Mouse (Mus musculus): ENCODE measurements at regions not wholly inside any gene's neighbourhood (a gene's known extent, or its start where the extent isn't known, plus 50 kb on each side); places are given as distances from the start of the nearest gene placed in this dataset.
A peak's percentile ranks its signal among the peaks of the same experiment; 100 is the strongest.

DNA sequence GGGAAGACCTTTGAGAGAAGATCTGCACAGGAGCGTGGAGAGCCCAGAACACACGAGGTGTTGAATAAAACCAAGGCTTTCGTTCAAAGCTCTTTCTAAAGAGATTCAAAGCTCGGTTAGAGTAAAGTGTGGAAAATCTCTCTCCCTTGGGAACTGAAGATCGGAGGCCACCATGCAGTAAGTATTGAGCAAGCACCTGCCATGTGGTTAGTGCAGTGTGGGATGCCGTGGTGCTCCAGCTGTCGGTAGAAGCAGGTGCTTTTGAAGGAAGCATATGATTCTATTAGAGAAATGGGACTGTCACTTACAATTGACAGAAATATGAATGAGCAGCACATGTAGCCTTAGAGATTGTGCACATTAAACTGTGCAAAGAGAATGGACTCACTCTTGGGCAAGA lies 108.5 kb upstream of the Dusp10 start:
- intact Hi-C loops (cut with DNase I) = no loop called here
- no peaks in the 10 kb centered on the region for H3K79me2 ChIP-seq (replicated peaks; ENCODE audit: control insufficient read depth, insufficient read depth, low read length)
- H3K9ac ChIP-seq (ENCODE audit: low read depth, low read length) = no peak overlapping the region
- no peaks in the 10 kb centered on the region for H3K27me3 ChIP-seq (ENCODE audit: control insufficient read depth, insufficient read depth, low read length)
- H3K36me3 ChIP-seq (ENCODE audit: control insufficient read depth, insufficient read depth, low read length) = no peaks in the 10 kb centered on the region
- no peak for TF ChIP-seq CTCF (IDR thresholded peaks at IDR 0.05)
- no peak for TF ChIP-seq EP300 (IDR thresholded peaks at IDR 0.05; ENCODE audit: insufficient read depth, low read depth, low read length)
- no peak for TF ChIP-seq POLR2A (IDR thresholded peaks at IDR 0.05; ENCODE audit: insufficient read depth, low read depth, low read length)
- H3K27ac ChIP-seq = peak overlapping the region; percentile 74
- no peak overlapping the region for H3K4me3 ChIP-seq
- H3K4me1 ChIP-seq (ENCODE audit: control insufficient read depth, insufficient read depth, low read length) = peaks cover 8% of the 10 kb centered on the region
- no peak for DNase-seq
- 82% methylated on average over 7 of the region's 7 CpGs for WGBS

DNA sequence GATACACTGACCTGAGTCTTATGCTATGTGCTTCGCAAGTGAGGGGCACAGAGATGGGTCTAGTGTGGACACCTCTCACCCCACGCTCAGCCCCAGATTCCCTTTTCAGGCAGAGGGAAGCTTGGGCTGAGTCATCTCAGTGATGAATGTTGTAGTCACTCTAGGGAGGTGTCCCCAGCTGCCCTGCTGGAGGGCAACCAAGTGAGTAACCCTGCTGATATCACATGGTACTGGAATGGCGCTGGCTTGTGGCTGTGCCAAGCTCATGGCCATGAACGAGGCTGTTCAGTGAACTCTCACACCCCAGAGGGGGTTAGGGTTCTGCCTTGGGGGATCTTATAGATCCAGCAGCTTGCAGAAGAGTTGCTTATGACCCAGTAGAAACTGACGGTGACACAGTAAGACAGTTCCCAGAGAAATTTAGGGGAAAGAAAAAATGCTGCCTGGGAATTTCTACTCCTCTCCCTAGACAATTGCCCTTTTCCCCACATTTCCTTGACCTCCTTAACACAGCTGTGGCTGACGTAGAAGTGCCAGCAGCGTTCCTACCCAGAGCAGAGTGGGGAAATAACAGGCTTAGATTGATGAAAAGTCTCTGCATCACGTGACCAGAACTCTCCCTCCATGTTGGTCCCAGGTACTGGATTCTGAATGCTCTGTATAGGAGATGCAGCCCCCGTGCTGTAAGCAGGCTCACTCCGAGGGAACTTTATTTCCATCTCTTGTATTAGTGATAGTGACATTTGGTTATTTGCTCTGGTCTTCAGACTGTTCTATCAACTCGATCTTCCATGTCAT lies 107.6 kb upstream of the Dusp10 start:
- Histone ChIP-seq H3K79me2 (replicated peaks; ENCODE audit: control insufficient read depth, insufficient read depth, low read length) (no peaks in the 10 kb centered on the region), H3K36me3 (ENCODE audit: control insufficient read depth, insufficient read depth, low read length) (no peaks in the 10 kb centered on the region), H3K9ac (ENCODE audit: low read depth, low read length) (no peak overlapping the region), H3K27ac (peak overlapping the region; percentile 74), H3K4me1 (ENCODE audit: control insufficient read depth, insufficient read depth, low read length) (peaks cover 8% of the 10 kb centered on the region), H3K4me3 (no peak overlapping the region), H3K27me3 (ENCODE audit: control insufficient read depth, insufficient read depth, low read length) (no peaks in the 10 kb centered on the region)
- intact Hi-C loops (cut with DNase I) = no loop called here
- no peak for TF ChIP-seq CTCF (IDR thresholded peaks at IDR 0.05)
- TF ChIP-seq EP300 (IDR thresholded peaks at IDR 0.05; ENCODE audit: insufficient read depth, low read depth, low read length) = peak; percentile 89
- WGBS = 45% methylated on average over 11 of the region's 11 CpGs
- peak; percentile 77 to 86 for DNase-seq

DNA sequence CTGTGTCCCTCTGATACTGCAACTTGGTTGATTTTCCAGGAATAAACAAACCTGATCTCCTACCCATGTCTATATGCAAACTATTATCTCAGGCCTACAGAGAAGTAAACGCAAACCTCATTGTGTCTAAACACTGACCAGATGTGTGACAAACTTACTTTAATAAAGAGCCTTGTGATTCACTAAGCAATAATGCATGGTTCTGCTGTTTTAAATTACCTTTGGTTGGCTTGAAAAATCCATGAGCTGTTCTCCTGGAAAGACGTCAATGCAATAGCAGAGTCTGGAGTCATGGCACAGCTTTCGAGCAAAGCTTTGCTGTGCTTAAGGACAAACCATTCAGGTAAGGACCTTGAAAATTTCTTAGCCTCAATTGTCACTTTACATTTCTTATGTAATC lies 95.4 kb upstream of the Dusp10 start:
- 90% methylated on average over 3 of the region's 3 CpGs for WGBS
- no peaks in the 10 kb centered on the region for H3K27me3 ChIP-seq (ENCODE audit: control insufficient read depth, insufficient read depth, low read length)
- DNase-seq = no peak
- no peak overlapping the region for H3K27ac ChIP-seq
- no peak overlapping the region for H3K4me3 ChIP-seq
- intact Hi-C loops (cut with DNase I) = no loop called here
- no peaks in the 10 kb centered on the region for H3K4me1 ChIP-seq (ENCODE audit: control insufficient read depth, insufficient read depth, low read length)
- H3K36me3 ChIP-seq (ENCODE audit: control insufficient read depth, insufficient read depth, low read length) = no peaks in the 10 kb centered on the region
- no peak for TF ChIP-seq CTCF (IDR thresholded peaks at IDR 0.05)
- no peak for TF ChIP-seq EP300 (IDR thresholded peaks at IDR 0.05; ENCODE audit: insufficient read depth, low read depth, low read length)
- TF ChIP-seq POLR2A (IDR thresholded peaks at IDR 0.05; ENCODE audit: insufficient read depth, low read depth, low read length) = no peak
- H3K79me2 ChIP-seq (replicated peaks; ENCODE audit: control insufficient read depth, insufficient read depth, low read length) = no peaks in the 10 kb centered on the region
- no peak overlapping the region for H3K9ac ChIP-seq (ENCODE audit: low read depth, low read length)

DNA sequence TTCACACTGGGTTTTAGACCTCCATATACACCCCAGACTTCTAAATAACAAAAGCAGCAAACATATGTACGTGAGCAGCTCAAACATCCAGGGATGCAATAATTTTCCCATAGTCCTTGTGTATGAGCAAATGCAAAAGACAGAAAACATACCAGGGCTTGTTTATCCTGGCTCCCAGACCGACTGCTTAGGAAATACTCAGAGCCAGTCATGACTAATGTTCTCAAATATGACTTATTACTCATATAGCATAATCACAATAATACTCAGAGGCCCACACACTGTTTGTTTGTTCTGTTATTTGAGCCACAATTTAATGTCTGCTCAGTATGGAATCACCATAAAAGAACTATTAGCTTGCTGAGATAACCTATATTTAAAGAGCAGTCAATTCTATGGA lies 91.8 kb upstream of the Dusp10 start:
- Histone ChIP-seq H3K27ac (no peak overlapping the region), H3K4me1 (ENCODE audit: control insufficient read depth, insufficient read depth, low read length) (no peaks in the 10 kb centered on the region), H3K79me2 (replicated peaks; ENCODE audit: control insufficient read depth, insufficient read depth, low read length) (no peaks in the 10 kb centered on the region), H3K27me3 (ENCODE audit: control insufficient read depth, insufficient read depth, low read length) (no peaks in the 10 kb centered on the region), H3K4me3 (no peak overlapping the region), H3K9ac (ENCODE audit: low read depth, low read length) (no peak overlapping the region), H3K36me3 (ENCODE audit: control insufficient read depth, insufficient read depth, low read length) (no peaks in the 10 kb centered on the region)
- no peak for DNase-seq
- intact Hi-C loops (cut with DNase I) = no loop called here
- 58% methylated on average over 2 of the region's 2 CpGs for WGBS
- no peak for TF ChIP-seq EP300 (IDR thresholded peaks at IDR 0.05; ENCODE audit: insufficient read depth, low read depth, low read length)
- no peak for TF ChIP-seq CTCF (IDR thresholded peaks at IDR 0.05)
- no peak for TF ChIP-seq POLR2A (IDR thresholded peaks at IDR 0.05; ENCODE audit: insufficient read depth, low read depth, low read length)

DNA sequence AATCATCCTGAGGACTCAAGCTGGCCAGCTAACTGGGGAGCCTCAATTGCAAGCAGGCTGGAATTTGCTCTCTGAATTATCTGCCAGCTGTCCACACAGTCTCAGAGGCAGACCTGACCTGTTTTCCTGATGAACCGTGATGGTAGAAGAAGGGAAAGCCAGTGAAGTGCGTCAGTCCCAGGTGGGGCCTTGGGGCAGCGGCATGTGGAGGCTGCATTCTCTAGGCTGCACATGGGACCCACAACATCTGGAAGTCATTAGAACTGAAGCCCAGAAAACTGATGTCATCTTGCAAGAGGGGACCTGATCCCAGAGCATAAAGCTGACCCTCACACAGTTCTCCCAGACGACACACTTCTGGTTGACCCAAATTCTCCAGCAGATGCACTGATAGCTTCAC lies 84.6 kb upstream of the Dusp10 start:
- WGBS = 48% methylated on average over 4 of the region's 4 CpGs
- no peaks in the 10 kb centered on the region for H3K27me3 ChIP-seq (ENCODE audit: control insufficient read depth, insufficient read depth, low read length)
- H3K4me1 ChIP-seq (ENCODE audit: control insufficient read depth, insufficient read depth, low read length) = no peaks in the 10 kb centered on the region; the same call in 1 of the 2 replicates
- H3K79me2 ChIP-seq (replicated peaks; ENCODE audit: control insufficient read depth, insufficient read depth, low read length) = no peaks in the 10 kb centered on the region
- no peak for TF ChIP-seq EP300 (IDR thresholded peaks at IDR 0.05; ENCODE audit: insufficient read depth, low read depth, low read length)
- TF ChIP-seq CTCF (IDR thresholded peaks at IDR 0.05) = no peak
- no peak for TF ChIP-seq POLR2A (IDR thresholded peaks at IDR 0.05; ENCODE audit: insufficient read depth, low read depth, low read length)
- no peaks in the 10 kb centered on the region for H3K36me3 ChIP-seq (ENCODE audit: control insufficient read depth, insufficient read depth, low read length)
- H3K9ac ChIP-seq (ENCODE audit: low read depth, low read length) = no peak overlapping the region
- H3K4me3 ChIP-seq = no peak overlapping the region
- peak; percentile 23 to 33 for DNase-seq
- H3K27ac ChIP-seq = no peak overlapping the region
- intact Hi-C loops (cut with DNase I) = no loop called here

DNA sequence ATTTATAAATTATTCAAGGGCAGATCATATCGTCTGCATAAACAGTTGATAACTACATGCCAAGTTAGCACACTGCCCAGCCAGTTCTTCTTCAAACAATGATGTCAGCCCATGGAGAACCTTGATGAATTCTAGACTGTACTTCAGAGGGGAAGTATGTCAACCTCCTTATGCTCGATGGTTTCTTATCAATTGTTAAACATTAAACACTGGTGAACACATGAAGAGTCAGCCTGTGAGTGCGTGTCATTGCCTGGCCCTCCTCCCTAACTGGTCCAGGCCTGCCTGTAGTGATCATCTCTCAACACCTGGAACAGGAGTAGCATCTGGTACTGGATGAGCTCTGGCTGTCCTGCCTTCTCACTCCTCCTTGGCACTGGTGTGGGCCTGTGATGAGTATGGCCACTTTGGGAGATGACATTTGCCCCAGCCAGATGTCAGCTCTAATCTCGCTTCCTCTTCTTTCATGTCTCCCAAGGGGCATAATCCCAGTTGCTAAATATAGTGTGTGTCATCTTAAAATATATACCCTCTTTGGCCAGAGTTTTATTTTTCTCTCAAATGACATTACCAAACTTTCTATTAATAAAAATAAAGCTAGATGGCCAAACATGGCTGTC lies 82.6 kb upstream of the Dusp10 start:
- Histone ChIP-seq H3K4me1 (ENCODE audit: control insufficient read depth, insufficient read depth, low read length) (no peaks in the 10 kb centered on the region; the same call in 1 of the 2 replicates), H3K9ac (ENCODE audit: low read depth, low read length) (no peak overlapping the region), H3K4me3 (no peak overlapping the region), H3K27ac (no peak overlapping the region), H3K27me3 (ENCODE audit: control insufficient read depth, insufficient read depth, low read length) (no peaks in the 10 kb centered on the region), H3K79me2 (replicated peaks; ENCODE audit: control insufficient read depth, insufficient read depth, low read length) (no peaks in the 10 kb centered on the region), H3K36me3 (ENCODE audit: control insufficient read depth, insufficient read depth, low read length) (no peaks in the 10 kb centered on the region)
- no peak for DNase-seq
- TF ChIP-seq EP300 (IDR thresholded peaks at IDR 0.05; ENCODE audit: insufficient read depth, low read depth, low read length) (no peak), POLR2A (IDR thresholded peaks at IDR 0.05; ENCODE audit: insufficient read depth, low read depth, low read length) (no peak), CTCF (IDR thresholded peaks at IDR 0.05) (no peak)
- WGBS = 52% methylated on average over 4 of the region's 4 CpGs
- intact Hi-C loops (cut with DNase I) = no loop called here
